Mouse (Mus musculus): ENCODE data around the gene Pank1.

The Pank1 gene

DNA sequence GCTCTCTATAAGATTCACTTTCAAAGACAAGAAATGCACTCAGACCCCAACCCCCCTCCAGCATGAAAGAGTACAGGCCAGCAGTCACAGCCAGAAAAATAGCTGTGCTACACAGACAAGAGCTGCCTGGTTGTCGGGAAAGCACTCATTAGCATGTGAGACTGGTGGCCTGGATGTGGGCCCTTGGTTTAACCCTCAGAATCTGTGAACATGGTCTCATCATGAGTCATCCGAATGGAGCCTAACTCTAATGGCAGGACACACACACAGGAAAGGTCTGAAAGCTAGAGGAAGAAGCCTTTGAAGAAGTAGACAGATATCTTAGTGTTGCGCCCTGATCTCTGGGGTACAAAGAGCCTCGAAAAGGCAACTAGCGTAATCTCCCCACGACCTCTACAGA is 51.8 kb downstream of the Pank1 start:
- DNase-seq (ENCODE audit: low read depth in 1 of 2, low spot score in 2 of 2): no peak

DNA sequence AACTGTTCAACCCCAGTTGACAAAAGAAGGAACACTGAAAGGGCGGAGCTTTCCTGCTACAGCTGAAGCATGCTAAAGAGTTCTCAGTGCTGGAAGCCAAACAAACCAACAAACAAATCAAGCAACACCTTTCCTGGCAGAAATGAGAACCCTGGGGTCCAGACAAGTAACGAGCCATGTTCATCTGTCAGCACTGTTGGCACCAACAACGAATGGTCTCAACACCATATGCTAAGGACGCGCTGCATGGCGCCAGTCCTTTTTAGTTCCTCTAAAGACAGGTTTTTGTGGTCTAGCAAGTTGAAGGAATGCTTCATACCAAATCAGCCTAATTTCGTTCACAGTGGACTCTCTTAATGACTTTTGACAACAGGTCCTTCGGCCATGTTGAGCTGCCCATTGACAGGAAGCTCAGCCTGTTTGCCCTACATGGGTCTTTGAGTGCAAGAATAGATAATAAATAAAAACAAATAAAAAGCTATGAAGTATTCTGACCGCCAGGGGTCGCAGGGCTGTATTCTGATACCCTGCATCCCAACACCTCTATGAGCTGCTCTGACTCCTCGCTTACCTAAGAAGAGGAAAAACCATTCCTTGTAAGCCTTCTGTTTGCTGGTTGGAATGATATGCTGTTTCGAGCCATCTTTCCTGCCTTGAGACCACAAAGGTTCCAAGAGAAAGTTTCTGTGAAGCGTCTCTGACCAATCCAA is 53.2 kb downstream of the Pank1 start:
- DNase-seq (ENCODE audit: low read depth in 1 of 2, low spot score in 2 of 2): no peak

DNA sequence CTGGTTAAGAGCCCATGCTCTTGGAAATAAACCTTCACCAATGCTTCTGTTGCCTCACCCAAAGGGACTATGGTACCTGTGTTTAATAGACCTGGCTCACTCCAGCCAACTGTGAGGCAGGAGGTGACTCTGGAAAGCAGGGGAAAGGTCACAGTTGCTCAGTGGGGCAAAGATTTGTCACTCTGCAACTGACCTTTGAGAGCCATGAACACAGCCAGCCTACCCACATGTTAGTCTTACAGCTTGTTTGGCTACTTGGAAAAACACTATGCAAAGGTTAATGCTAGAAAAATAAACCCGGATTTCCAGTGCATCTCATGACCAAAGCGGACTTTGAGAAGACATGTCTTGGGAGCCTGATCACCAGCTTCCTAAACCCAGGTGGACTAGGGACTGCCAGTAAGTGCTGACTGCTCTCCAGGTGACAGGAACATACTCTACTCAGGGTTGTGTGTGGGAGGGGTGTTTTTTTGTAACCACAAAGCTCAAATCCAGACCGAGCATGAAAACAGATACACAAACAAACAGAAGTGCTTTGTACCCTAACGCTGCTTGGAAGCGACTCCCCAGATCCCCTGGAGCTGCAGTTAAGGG is 59.6 kb downstream of the Pank1 start:
- DNase-seq (ENCODE audit: low read depth in 1 of 2, low spot score in 2 of 2): no peak

DNA sequence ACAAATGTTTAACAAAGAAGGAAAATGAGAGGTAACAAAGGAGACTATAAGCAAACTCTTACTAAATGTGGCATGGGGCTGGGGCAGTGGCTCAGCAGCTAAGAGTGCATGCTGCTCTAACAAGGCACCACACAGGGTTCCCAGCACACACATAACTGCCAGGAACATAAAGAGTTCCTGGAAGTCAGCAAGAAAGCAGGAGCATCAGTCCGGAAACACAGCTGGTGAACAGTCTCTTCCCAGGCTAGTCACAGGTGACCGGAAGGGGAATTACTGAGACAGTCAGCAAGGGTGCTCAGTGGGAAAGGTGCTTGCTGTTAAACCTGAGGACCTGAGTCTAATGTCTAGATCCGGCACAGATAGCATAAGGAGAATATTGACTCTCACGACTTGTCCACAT is 63.9 kb downstream of the Pank1 start:
- no peak for DNase-seq (ENCODE audit: low read depth in 1 of 2, low spot score in 2 of 2)

DNA sequence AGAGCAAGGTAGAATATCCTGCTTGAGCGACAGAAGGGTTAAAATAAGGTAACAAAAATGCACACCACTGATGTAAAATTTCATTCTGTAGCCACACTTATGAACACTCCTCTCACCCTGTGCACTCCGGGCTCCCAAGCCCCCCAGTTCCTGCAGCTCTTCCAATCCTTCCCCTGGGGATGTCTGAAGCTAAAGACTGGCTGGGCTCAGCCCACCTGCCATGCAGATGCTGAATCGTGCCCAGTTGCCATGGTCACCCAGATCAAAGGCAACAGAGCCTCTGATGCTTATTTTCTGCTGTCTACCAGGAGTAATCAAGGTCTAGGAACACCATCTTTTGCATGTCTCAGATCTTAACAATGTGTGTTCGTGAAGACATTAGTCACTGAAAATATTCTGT is 64.6 kb downstream of the Pank1 start:
- no peak for DNase-seq (ENCODE audit: low read depth in 1 of 2, low spot score in 2 of 2)

DNA sequence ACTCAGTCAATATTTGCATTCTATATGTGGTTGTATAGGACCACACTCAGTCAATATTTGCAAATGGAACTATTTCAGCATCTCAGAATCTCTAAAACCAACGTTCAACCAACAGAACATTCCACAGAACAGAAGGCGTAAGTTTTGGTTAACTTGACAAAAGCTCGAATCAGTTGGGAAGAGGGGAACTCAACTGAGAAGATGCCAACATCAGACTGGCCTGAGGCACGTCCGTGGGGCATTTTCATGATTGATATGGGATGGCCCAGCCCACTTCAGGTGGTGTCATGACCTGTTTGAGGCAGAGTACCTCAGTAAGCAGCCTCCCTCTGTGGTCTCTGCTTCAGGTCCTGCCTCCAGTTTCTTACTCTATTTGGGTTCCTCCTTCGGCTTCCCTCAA is 65.3 kb downstream of the Pank1 start:
- no peak for DNase-seq (ENCODE audit: low read depth in 1 of 2, low spot score in 2 of 2)

DNA sequence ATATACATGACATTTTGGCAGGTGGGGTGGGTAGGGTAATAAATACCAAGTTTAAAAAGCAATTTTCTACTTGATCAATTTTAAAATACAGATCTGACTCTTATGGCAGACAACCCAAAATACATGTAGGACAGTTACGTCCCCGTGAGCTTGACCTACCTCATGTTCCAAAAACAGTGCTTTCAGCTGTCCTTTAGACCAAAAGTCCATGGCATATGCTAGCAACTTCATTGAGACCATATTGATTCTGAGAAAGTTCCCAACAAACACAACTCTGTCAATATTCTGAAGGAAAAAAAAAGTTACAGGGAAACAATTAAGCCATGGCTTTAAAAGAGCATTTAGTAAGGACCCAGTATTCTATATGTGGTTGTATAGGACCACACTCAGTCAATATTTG is 65.7 kb downstream of the Pank1 start:
- no peak for DNase-seq (ENCODE audit: low read depth in 1 of 2, low spot score in 2 of 2)

DNA sequence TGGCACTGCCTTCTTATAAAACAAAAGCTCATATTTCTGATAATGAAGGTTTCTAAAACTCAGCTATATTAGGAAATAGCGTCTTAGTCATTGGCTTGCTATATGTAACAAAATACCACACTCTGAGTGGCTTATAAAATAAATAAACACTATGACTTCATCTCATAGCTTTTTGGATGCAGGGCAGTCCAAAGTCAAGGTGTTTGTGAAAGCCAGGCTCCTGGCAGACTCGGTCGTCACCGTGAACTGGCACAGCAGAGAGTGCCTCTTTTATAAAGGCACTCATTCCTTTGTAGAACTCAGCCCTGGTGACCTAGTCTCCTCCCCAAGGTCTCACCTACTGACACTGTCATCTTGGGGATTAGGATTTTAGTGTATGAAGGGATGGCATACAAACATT is 66.5 kb downstream of the Pank1 start:
- DNase-seq (ENCODE audit: low read depth in 1 of 2, low spot score in 2 of 2): no peak

DNA sequence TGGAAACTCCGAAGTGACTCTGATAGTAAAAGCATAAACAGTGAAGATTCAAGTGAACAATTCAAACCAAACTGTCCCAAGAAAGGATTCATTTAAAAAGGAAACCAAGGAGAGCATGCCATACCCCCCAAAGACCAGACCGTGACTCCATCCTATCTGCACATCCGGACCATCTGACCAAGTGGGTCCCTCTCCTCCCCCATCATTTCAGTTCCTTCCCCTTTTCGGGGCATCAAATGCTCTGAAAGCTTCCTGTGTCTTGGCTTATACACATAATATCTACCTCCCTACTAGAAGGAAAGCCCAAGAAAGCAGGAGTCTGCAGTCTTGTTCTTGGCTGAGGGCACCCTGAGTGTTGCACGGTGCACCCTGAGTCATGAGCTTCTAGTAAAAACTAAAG is 72.1 kb downstream of the Pank1 start:
- no peak for DNase-seq (ENCODE audit: low read depth in 1 of 2, low spot score in 2 of 2)

DNA sequence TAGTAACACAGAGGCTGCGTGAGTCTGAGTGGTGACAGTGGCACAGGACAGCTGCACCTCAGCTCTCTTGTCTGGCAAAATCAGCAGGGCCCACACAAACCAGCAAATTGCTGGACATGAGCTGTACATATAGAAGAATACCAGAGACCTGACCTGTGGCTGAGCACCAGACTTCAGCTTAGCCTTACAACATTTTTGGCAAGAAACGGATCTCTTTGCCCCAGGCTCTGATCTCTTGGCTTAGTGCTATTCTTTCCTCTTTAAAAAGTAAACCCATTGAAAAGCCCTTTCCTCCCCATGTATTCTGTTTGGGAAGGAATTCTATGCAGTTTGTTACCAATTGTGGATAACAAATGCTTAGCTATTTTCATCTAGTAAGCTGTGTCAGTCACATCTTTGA is 74.2 kb downstream of the Pank1 start:
- no peak for DNase-seq (ENCODE audit: low read depth in 1 of 2, low spot score in 2 of 2)

DNA sequence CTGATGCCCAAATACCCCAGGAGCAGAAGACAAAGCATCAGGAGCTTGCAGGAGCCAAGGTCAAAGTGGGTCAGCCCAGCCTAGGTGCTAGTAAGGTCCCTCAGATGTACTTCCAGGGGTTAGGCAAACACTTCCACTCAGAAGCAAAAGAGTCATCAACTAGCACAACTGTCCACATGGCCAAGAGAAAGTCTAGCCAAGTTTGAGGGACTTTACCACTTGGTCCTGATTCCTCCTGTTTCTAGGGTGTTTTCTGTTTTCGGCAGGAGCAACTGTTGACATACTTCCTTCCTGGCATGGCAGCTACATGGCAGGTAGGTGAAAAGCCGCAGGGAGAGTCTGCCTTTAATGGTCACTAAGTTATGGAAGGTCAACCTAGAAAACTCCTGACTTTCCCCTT is 74.7 kb downstream of the Pank1 start:
- DNase-seq (ENCODE audit: low read depth in 1 of 2, low spot score in 2 of 2): no peak

DNA sequence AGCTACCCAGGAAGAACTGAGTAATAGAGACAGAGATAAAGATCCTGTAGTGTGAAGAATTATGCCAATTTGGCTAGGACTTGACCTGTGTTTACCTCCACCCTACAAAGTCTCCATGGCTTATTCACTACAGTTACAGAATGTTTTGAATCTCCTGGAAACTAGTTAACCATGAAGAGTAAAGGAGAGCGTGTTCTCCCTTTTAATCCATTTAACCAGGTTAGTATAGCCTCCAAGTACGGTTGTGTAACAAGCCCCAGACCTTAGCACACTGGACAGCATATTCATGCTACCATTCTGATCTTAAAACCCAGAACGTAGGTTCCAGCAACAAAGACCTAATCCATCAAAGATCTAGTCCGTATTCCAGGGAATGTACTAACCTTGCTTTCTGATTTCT is 75.9 kb downstream of the Pank1 start:
- no peak for DNase-seq (ENCODE audit: low read depth in 1 of 2, low spot score in 2 of 2)

DNA sequence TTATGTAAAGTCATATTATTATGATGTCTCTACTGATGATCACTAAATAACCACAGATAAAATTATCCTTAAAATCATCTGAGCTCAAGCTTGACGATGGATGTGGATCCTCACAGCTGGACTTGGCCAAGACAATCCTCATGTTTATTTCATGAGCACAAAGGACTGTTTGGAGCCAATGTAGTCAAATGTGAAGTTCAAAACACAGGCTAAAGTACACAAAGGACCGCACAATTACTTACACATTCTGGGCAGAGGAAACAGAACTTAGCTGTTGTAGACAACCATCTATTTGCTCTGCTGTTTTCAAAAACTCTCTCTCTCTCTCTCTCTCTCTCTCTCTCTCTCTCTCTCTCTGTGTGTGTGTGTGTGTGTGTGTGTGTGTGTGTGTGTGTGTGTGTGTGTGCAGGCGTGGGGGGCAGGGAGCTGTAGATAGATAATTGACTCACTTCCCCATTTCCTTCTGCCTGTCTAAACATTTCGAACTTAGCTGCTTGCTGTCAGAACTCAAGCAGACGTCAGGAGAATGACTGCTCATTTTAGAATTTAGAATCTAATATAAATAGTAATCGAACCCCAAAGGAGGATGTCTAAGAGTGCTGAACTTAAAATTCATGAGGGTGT is 79.5 kb downstream of the Pank1 start:
- no peak for DNase-seq (ENCODE audit: low read depth in 1 of 2, low spot score in 2 of 2)

DNA sequence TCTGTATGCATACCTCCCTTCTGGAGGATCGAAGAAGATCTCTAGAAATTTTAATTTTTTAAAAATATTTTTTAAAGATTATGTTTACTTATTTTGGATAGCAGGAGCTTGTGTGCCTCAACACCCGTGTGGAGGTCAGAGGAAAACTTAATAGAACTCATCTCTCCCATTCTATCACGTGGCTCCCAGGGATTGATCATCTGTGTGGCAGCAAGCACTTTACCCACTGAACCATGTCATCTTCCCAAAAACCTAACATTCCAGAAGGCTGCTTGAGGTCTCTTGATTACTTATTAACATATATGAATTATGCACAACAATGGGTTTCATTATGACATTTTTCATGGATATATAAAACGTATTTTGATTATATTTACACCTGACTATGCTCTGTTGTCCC is 82.9 kb downstream of the Pank1 start:
- no peak for DNase-seq (ENCODE audit: low read depth in 1 of 2, low spot score in 2 of 2)

DNA sequence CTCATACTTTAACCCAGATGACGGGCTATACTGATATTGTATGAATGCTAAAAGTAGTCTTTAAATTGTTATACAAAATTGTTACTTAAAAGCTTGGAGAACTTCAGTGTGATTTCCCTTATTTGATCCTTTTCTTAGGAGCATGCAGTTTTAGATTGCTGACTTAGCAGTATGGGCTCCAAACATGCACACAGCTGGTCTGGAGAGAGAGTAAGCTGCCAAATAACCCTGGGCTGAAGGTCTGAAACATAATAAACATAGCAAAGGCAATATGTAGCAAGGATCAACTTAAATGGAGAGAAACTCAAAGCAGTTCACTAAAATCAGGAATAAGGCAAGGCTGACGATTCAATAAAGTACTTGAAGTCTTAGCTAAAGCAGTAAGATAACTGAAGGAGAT is 96.8 kb downstream of the Pank1 start:
- no peak for DNase-seq (ENCODE audit: low read depth in 1 of 2, low spot score in 2 of 2)

DNA sequence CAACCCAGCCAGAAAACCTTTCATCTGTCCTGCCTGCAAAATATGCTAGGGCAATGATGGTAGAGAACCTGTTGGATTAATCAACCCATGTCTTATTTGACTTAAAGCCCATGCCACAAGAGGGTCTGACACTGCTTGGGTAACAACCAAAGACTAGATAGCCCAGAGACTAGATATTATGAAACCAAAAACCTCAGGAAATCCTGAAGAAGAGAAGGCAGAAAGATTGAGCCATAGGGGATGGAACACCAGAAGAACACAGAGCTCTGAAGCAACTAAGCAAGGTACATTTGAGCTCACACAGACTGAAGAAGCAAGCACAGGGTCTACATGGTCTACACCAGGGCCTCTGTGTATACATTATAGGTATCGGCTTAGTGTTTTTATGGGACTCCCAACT is 100.3 kb downstream of the Pank1 start:
- DNase-seq (ENCODE audit: low read depth in 1 of 2, low spot score in 2 of 2): no peak

DNA sequence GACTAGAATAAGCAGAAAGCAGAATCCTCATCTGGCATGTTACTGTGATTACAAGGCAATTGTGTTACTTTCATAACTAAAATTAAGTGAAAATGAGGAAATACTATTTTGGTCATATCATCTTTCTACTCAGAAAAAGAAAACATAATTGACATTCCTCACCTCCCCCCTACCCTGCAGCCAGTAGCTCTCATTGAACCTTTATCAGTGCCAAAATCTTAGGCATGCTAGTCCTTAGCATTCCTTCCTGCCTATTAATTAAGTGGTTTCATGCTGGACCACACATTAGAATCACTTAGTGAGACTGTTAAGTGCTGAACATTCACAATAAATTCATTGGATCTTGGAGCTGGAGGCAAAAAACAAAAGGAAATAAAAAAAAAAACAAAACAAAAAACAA is 101.2 kb downstream of the Pank1 start:
- DNase-seq (ENCODE audit: low read depth in 1 of 2, low spot score in 2 of 2): no peak

DNA sequence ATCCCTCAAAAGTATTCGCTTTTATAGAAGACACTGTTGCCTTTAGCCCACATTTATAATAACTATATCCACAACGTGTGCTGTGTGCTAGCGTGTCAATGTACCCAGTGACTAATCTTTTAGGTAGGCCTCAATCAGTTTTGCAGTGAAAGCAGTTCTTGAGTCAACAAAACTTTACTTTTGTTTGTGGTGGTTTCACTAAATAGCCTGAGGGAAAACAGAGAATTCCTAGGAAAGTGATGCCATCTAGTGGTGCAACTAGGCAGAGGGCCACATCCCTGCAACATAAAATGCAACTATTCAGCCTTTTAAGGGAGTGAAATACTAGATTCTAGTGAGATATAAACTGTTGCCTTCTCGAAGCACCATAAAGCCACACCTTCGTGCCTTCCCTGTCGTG is 106.5 kb downstream of the Pank1 start:
- DNase-seq (ENCODE audit: low read depth in 1 of 2, low spot score in 2 of 2): no peak

DNA sequence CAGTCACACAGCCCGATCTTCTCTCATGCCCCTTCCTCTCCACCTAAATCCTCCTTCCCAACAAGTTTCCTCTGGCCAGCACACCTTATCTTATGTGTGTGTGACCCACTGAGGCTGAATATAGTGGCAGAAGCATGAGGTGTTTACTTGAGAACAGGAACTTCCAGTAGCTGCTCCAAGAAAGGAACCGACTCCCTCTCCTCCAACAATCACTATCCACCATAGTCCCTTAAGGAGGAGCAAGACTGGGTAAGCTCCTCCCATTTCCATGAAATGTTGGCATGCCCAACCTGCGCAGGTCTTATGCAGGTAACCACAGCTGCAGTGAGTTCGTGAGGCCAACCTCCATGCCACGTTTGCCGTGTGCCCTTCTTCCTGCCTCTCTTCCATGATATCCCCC is 108.5 kb downstream of the Pank1 start:
- DNase-seq (ENCODE audit: low read depth in 1 of 2, low spot score in 2 of 2): no peak

DNA sequence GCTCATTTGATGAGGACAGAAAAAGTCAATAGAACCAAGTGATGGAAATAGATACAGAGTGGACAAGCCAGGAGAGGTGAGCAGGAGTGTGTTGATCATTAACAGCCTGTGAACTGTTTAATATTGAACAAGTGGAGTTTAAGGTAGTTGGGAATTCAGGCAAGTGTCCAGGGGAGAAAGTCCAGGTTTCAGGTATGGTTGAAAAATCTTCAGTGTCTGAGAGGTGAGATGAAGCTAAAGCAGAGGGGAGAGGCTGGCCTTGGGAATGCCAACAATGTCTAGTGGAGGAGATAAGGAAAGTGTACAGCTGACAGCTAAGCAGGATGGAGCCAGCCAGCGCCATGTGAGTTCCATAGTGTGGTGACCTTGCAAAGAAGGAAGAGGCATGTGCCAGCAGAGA is 120.5 kb downstream of the Pank1 start:
- no peak for DNase-seq (ENCODE audit: low read depth in 1 of 2, low spot score in 2 of 2)

All from monocyte, adult 2 months (primary cell).